Mouse (Mus musculus) fibroblast of lung, adult 2 months (primary cell): Measurements from ENCODE around the gene Pomgnt2.

Source experiments
- DNase-seq: peaks from one replicate; pipeline ENCODE4 v3.0.0-alpha.2; 2011; ENCODE audit warnings: low read depth

Gene Pomgnt2

DNA sequence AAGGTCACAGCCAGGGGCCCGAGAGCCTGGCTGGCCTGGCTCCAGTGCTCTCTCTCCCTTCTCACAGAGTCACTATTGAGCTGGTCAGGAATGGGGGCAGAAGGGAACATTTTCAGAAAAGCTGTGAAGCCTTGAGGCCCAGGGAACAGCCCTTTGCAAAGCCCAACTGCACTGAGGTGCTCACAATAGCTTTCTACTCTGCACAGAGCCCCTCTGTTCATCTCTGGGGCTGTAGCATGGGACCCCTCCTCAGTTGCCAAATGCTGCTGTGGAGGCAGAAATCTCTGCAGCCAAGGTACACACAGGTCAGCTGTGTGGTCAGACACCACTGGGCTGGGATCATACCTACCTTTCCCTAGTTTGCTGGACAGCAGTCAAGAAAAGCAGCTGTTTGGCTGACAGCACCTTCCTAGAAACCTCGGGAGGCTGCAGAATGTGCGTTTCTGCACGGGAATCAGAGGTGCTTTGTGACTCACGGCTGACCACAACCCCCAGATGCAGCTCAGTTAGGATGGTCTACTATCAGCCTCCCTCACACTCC is 27.0 kb downstream of the Pomgnt2 start:
- DNase-seq: peak; percentile 85

GRCm38 (mm10) chr9:121968258-121968657 is 28.7 kb downstream of the Pomgnt2 start:
- DNase-seq: no peak

DNA sequence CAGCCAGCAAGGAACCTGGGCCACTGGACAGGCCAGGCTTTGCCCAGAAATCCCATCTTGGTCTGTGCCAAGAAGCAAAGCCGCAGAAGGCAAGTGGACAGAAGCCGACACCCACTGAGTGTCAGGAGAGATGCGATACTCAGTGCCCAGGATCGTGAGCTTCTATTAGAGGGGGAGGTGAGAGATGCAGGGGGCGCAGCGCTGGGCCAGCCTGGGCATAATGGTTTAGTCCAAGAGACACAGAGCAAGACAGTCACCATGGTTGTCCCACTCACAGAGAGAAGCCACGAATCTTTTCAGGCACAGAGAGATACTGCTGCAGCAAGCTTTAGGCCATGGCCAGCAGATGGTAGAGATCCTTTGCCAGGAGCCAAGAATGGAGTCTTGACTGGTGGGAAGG is 32.0 kb downstream of the Pomgnt2 start:
- no peak for DNase-seq

GRCm38 (mm10) chr9:121959966-121960635 is 36.8 kb downstream of the Pomgnt2 start:
- DNase-seq: no peak

- no peak for DNase-seq
Measured at GRCm38 (mm10) chr9:121952596-121952995, 44.3 kb downstream of the Pomgnt2 start.

DNA sequence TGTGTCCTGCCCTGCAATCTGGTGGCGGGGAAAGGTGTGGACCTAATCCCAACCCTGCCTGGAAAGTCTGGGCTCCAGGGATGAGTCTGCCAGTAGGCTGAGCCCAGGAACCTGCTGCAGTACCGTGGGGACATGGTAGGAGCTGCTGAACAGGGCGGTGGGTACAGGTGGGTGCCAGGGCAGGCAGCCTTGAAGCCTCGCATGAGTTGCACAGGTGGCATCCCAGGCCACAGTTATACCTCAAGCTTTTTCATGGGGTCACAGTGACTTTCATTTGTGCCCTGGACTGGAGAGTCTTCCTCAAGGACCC is 45.8 kb downstream of the Pomgnt2 start:
- no peak for DNase-seq

GRCm38 (mm10) chr9:121950418-121951113 is 46.3 kb downstream of the Pomgnt2 start, which contains the start of gene Fam198a:
TSS of gene Fam198a (plus strand) at chr9:121950988.
- DNase-seq: no peak

- DNase-seq: no peak
Measured at GRCm38 (mm10) chr9:121948431-121948830, 48.5 kb downstream of the Pomgnt2 start.

- DNase-seq: peak; percentile 50
Measured at GRCm38 (mm10) chr9:121947784-121948183, 49.1 kb downstream of the Pomgnt2 start.

GRCm38 (mm10) chr9:121943628-121944027 is 53.3 kb downstream of the Pomgnt2 start:
- no peak for DNase-seq

DNA sequence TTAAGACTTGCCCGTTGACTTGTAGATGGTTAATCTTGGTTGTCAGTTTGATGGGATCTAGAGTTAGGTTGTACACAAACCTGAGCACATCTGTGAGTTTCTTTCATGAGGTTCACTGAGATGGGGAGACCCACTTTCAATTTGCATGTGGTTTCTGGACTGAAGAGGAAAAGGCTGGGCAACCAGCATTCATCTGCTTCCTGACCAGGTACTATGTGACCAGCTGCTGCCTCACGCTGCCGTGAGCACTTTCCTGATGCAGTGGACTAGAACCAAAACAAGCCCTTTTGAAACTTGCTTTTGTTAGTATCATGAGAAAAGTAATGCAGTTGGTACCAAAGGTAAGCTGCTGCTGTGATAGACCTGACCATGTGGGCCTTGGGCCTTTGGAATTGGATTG is 53.9 kb downstream of the Pomgnt2 start:
- no peak for DNase-seq

GRCm38 (mm10) chr9:121937944-121938355 is 59.0 kb downstream of the Pomgnt2 start:
- no peak for DNase-seq

GRCm38 (mm10) chr9:121937451-121937864 is 59.5 kb downstream of the Pomgnt2 start:
- DNase-seq: no peak

DNA sequence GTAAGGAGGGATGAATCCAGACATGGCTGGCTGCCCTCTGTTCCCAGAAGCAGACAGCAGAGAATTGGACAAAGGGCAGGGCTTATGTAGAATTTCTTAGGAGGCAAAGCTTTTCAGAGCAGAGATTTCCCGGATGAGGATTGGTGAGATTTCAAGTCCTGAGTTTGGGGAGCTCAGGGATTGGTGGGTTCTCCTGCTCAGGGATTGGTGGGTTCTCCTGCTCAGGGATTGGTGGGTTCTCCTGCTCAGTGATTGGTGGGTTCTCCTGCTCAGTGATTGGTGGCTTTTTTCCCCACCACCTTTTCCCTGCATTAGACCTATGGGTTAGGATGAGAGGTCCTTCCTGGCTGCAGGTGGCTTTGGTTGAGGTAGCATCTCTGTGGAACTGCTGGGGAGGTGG is 60.0 kb downstream of the Pomgnt2 start:
- no peak for DNase-seq

- DNase-seq: no peak
Measured at GRCm38 (mm10) chr9:121934856-121935255, 62.1 kb downstream of the Pomgnt2 start.
